Mouse (Mus musculus): ENCODE results near the gene Rhoc.
"Not testable (repeated sequence)": the region's sequence is repeated elsewhere in the genome, so short reads cannot be mapped to it uniquely, and the experiment has no call there.

Gene Rhoc

GRCm38 (mm10) chr3:104788075-104788474, at the start of gene Rhoc:
Rhoc (plus strand) TSS chr3:104788375.
- DNase-seq = no peak

GRCm38 (mm10) chr3:104741954-104742353, 46.2 kb upstream of the Rhoc start:
- no peak for DNase-seq

GRCm38 (mm10) chr3:104743161-104743560, 45.0 kb upstream of the Rhoc start:
- no peak for DNase-seq

- no peak for DNase-seq
Observed at GRCm38 (mm10) chr3:104743864-104744263, 44.3 kb upstream of the Rhoc start.

- not testable (repeated sequence) for DNase-seq
Observed at GRCm38 (mm10) chr3:104752845-104753244, 35.3 kb upstream of the Rhoc start.

- peak; percentile 27 to 33 for DNase-seq
Observed at GRCm38 (mm10) chr3:104758406-104758805, 29.8 kb upstream of the Rhoc start.

- DNase-seq = no peak
Observed at GRCm38 (mm10) chr3:104758869-104759268, 29.3 kb upstream of the Rhoc start.

GRCm38 (mm10) chr3:104762103-104762863, 25.9 kb upstream of the Rhoc start:
- DNase-seq = not testable (repeated sequence)

- no peak for DNase-seq
Observed at GRCm38 (mm10) chr3:104765021-104765420, 23.2 kb upstream of the Rhoc start.

GRCm38 (mm10) chr3:104767141-104767540, 21.0 kb upstream of the Rhoc start:
- DNase-seq = no peak

GRCm38 (mm10) chr3:104767716-104768115, 20.5 kb upstream of the Rhoc start:
- DNase-seq = no peak

- DNase-seq = no peak
Observed at GRCm38 (mm10) chr3:104769135-104769534, 19.0 kb upstream of the Rhoc start.

- no peak for DNase-seq
Observed at GRCm38 (mm10) chr3:104770035-104770434, 18.1 kb upstream of the Rhoc start.

- no peak for DNase-seq
Observed at GRCm38 (mm10) chr3:104770918-104771317, 17.3 kb upstream of the Rhoc start.

GRCm38 (mm10) chr3:104771460-104771859, 16.7 kb upstream of the Rhoc start:
- no peak for DNase-seq

GRCm38 (mm10) chr3:104773301-104773700, 14.9 kb upstream of the Rhoc start:
- no peak for DNase-seq

- no peak for DNase-seq
Observed at GRCm38 (mm10) chr3:104777342-104777741, 10.8 kb upstream of the Rhoc start.

- DNase-seq = peak in 1 of 2 experiments; percentile 36
Observed at GRCm38 (mm10) chr3:104779949-104780348, 8.2 kb upstream of the Rhoc start.

- DNase-seq = no peak
Observed at GRCm38 (mm10) chr3:104780561-104781420, 7.4 kb upstream of the Rhoc start, which contains the start of gene Ppm1j. Ppm1j (plus strand) TSS chr3:104781056.

GRCm38 (mm10) chr3:104781471-104781903, 6.7 kb upstream of the Rhoc start, which contains the start of gene Fam19a3:
Fam19a3 (minus strand) TSS chr3:104781840.
- no peak for DNase-seq

GRCm38 (mm10) chr3:104782061-104782681, 6.0 kb upstream of the Rhoc start:
- no peak for DNase-seq

- no peak for DNase-seq
Observed at GRCm38 (mm10) chr3:104783971-104784500, 4.1 kb upstream of the Rhoc start.

GRCm38 (mm10) chr3:104785284-104785683, 2.9 kb upstream of the Rhoc start:
- no peak for DNase-seq
